Mouse (Mus musculus) olfactory bulb, adult 2 months (tissue): Measurements from ENCODE around the gene Hspg2.

Experiments used
- CTCF ChIP-seq: fragments of 200-500 bp; IDR thresholded peaks from 2 replicates; pipeline ENCODE4 v1.5.1; 2012; ENCODE audit warnings: low read depth, mild to moderate bottlenecking, low read length, moderate library complexity; ENCODE audit not compliant: insufficient read depth
- POLR2A ChIP-seq: fragments of 200-500 bp; IDR thresholded peaks from 2 replicates; pipeline ENCODE4 v1.6.1; 2012; ENCODE audit warnings: mild to moderate bottlenecking, low read depth, low read length, moderate library complexity; ENCODE audit not compliant: insufficient read depth

GRCm38 (mm10) chr4:137578181-137578845, 109.7 kb downstream of the Hspg2 start:
- TF ChIP-seq CTCF (peak; percentile 75), POLR2A (no peak)
